Mouse (Mus musculus): ENCODE data around the gene Prkn.

Gene Prkn

DNA sequence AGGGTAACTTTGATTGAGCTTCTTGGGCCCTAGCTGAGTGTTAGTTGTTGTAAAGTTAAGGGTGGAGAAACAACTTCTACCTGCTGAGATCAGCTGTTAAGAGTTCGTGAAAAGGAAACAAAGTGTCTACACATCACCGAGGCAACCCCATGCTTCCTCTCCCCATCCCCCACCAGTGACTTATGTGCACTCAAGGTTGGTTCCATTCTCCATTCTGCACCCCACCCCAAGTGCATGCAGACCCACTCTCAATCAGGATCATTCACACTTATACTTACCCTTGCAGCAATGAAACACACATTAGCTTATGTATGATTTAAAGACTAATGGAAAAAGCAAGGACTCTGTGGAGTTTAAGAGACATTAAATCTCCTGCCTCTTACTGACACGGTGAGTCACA is 691.9 kb downstream of the Prkn start:
- DNase-seq (ENCODE audit: inconsistent ontology term), result no peak

DNA sequence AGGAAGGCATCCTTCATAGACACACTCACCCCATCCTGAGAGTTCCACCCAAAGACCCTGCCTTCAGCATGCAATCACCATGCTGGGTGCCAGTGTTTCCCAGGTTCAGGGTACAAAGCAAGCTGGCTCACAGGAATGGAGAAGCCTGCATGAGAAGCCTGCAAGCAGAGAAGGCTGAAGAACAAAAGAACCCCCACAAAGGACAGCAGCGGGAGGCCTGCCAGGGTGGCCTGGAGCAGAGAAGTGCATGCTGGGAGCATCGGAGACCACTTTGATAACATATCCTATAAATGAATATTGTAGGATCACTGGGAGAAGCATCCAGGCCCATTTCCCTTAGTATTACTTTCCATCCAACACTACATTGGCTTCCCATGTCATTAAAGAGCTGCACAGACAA is 692.6 kb downstream of the Prkn start:
- DNase-seq (ENCODE audit: inconsistent ontology term), result no peak

DNA sequence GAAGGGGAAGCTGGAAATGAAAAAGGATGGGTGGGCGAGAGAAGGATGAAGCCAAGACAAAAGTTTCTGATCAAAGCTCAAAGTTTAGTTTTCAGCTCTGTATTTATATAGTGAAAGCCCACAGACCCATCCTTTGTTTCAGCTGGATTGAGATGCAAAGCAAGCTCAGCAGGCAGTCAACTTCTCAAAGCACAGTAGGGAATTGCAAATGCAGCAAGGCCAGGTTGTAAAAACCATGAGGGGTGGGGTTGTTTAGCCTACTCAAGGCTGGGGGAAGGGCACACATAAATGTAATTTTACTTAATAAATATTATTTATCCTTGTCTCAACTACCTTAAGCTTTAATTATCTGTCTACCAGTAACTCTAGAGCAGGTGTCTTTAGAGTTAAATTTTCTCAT is 693.7 kb downstream of the Prkn start:
- no peak for DNase-seq (ENCODE audit: inconsistent ontology term)

DNA sequence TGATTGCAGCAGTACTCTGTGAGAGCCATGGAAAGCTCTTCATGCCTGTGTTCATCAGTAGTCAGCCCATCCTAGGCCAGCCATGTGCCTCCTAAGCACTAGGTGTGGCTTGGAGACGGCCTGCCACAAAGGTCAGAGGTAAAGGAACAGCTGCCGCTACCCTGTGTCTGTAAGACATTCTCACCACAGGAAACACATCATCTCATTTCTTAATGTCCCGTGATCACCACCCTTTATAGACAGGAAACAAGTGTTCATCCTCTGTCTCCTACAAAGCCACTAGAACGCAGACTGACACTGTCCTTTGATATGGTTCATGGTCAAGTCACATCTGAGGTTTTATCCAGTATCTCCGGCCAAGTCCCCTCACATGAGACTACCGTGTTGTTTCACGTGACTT is 698.6 kb downstream of the Prkn start:
- DNase-seq (ENCODE audit: inconsistent ontology term), result no peak

DNA sequence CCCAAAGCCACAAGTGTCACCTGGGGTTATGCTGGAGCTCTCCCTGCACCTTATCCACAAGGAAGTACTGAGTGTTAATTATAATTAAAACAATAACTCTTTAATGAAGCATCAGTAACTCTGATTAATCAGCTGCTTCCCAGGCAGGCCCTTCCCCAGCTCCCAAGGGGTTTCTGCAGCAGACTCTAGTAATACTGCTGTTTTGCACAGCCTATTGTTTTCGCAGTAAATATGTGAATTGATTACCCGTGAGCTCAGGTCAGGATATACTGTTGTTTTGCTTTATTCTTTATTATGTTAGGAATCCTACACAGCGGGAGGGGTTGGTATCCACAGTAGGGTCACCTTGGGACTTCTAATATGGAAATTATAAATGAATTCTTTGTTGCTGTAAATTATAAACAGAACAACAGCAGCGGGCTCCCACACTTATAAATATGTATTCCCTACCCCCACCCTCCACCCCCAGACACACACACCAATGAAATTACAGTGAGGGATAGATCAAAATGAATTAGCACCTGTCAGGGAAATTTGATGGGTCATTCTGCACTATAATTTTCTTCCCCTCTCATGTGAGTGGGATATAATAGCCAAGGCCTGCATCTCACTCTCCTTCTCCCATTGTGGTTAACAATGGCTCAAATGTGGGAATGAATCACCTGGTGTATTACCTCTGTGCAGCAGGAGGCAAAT is 701.9 kb downstream of the Prkn start:
- DNase-seq (ENCODE audit: inconsistent ontology term), result no peak

DNA sequence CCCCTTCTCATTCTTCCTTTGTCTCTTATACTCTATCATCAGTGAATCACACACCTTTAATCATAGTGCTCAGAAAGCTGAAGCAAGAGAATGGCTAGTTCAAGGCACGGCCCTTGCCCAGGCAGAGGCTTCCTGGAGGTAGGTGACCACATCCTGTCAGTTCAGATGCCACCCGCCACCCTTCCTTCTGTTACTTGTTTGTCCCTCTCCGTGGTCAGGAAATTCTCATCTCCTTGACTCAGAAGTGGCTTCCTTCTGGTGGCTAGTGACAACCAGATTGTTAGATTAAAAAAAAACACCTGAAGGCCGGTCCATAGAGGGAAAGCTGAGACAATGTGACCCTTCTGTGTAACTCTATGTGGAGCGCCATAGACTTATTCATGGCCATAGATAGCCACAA is 710.4 kb downstream of the Prkn start:
- DNase-seq (ENCODE audit: inconsistent ontology term), result no peak

DNA sequence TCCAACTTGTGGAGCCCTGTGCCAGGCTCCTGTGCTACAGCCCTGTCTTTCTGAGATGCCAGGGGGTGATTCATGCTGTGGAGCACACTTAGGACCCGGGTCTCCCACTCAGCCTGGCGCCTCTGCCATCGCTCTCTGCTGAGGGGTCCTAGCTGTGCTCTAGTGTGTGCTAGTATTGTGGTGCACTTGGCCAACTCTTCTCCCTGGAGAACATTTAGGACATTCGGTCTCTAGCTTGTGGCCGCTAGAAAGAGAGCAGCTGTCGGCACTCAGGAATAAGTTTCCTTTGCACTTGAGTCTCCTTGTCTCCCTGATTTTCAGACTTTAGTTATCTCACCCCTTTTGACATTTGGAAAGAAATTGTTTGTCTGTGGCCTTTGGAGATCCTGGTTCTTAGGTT is 725.5 kb downstream of the Prkn start:
- no peak for DNase-seq (ENCODE audit: inconsistent ontology term)

DNA sequence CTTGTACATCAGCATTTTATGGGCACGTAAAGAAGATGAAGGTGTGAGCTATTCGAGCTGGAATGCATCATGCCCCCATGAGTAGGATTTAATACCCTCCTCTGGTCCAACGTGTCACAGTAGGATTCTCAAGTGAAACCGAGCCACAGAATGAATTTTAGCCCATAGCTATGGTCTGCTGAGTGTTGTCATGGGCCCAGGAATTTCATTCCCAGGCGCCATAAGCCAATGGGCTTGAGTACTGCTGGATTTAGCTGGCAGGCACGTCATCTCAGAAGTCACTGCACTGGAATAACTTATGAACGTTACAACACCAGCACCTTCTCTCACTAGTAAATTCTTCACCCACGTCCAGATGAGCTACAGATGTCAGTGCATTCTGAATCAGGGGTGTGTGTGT is 730.2 kb downstream of the Prkn start:
- no peak for DNase-seq (ENCODE audit: inconsistent ontology term)

DNA sequence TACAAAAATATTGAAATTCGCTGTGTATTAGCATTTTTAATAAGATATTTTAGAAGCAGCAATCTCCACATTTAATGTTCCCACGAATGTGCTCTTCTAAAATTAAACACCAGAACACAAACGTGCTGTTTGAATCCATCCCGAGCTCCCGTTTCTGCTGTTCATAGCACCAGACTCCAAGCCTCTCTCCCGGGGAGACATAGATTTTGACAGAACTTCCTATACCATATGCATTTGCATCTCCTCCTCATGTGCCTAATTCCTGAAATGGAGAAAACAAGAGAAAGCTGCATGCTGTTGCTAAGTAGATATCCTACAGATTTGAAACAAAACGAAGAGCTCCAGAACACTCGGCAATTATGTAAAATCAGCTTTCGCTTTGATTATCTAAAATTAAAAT is 733.5 kb downstream of the Prkn start:
- no peak for DNase-seq (ENCODE audit: inconsistent ontology term)

DNA sequence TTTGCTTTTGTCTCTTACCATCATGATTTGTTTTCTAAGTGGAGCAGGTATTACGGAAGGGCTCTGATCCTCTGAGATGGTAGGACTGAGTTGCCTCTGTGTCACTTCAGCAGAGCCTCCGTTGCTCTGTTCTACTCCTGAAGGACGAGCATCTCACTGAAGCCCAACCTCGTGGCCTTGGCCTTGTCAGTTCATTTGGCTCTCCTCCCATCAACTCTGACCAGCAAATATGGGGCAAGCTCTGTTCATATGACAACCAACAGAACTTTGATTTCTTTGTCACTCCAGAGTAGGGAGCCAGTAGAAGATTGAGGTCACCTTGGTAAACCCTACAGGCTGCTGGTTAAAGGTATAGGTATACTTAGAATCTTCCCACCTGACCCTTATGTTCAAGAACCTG is 745.3 kb downstream of the Prkn start:
- DNase-seq (ENCODE audit: inconsistent ontology term), result no peak

DNA sequence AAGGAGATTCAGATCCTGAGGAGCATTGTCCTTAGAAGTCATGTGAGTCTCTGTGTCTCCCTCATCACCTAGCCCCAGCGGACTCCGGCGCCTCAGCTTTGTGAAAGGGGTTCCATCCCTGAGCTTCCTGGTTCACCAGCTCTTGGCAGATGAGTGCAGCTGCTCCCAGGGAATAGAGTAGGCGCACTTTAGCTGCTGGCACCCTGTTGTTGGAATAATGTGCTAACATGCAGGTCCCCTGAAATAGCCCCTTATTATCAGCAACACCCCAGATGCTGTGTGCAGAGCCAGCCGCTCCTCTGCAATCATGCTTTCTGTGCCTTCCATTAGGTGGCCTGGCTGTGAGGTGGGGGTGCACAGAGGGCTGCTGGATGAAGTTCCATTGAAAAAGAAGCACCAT is 767.7 kb downstream of the Prkn start:
- no peak for DNase-seq (ENCODE audit: inconsistent ontology term)

DNA sequence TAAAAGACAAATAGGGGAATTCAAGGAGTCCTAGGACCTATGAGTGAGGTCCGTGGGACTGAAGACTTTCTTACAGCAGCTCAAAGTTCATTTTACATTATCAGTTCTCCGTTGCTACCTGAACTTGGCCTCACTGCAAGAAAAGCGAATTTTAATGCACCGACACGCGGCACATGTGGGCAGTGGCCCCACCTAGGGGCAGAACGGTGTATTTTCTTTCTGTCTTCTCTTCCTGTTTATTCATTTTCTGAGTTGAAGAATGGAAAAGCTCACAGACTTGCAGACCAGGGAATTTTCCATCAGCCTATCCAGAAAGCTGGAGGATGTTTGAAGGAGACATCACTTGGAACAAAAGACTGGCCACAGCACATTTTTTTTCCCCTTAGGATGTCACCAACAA is 771.3 kb downstream of the Prkn start:
- peak; percentile 56 for DNase-seq (ENCODE audit: inconsistent ontology term)

DNA sequence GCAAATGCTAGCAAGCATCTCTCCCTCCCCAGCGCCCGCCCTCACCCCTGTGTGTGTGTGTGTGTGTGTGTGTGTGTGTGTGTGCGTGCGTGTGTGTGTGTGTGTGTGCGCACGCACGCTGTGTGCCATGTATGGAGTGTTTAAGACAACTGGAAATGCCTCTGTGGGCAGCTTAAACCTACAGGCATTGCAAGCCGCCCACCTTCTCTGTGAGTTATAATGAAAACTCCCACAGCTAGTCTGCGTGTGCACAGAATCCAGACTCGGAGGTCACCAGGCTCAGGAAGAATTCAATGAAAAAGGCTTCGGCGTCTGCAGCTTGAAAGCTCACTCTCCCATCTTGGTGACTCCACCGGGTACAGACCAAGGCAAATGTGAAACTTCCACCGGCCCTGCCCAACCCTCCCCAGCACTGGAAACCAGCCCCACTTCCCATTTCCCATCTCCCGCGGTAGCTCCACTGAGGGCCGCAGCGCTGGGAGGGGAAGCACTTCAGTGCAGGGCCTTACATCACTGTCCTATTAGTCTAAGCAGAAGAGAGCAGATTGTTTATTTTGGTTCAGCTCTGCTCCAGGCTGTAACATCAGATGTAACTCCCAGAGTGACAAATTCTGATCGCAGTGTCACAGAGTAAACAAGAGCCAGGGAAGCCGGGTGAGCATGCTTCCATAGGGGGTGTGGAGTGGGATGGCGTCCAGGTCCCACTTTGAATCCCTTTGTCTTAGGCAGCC is 772.8 kb downstream of the Prkn start:
- DNase-seq (ENCODE audit: inconsistent ontology term), result no peak

DNA sequence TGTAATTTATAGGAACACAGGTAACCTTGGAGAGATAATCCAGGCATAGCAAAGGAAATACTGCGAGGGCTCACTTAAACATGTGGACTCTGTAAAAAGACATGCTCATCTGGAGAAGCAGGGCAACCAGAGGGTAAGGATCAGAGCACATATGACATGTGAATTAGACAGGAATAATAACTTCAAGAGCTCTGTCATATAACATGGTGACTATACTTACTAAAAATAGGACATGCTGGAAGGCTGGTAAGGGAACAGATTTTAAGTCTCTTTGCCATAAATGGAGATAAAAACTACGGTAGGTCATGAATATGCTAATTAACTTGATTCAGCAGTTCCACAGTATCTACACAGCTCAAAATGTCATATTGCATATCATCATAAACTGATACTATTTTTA is 777.4 kb downstream of the Prkn start:
- no peak for DNase-seq (ENCODE audit: inconsistent ontology term)

DNA sequence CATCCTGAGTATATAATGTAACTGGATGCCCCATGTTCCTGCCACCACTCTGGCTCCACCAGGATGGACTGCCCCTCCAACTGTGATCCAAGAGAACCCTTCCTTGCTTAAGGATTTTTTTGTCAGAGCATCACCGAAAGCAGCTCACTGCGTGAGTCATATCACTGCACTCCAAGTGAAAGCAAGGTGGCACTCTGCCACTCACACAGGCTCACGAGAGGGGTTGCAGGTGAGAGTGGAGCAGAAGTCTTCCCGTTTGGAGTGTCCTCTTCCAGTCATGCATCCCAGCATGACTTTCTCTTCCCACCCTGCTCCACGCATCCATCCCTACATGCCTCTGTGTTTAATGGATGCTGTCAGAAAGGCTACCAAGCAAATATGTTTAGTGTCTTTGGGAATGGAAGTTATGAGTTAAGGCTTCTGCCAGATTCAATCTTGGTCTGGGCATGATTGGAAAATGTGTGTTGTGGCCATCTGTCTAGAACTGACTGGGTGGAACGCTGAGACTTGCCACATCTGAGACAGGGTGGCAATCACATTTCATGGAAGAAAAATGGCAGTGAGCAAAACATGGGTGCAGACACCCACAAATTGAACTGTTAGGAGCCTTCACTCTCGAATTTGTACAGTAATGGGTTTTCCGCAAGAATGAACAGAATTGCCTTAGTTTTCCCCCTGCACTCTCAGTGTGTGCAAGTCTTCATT is 778.9 kb downstream of the Prkn start:
- DNase-seq (ENCODE audit: inconsistent ontology term), result no peak

DNA sequence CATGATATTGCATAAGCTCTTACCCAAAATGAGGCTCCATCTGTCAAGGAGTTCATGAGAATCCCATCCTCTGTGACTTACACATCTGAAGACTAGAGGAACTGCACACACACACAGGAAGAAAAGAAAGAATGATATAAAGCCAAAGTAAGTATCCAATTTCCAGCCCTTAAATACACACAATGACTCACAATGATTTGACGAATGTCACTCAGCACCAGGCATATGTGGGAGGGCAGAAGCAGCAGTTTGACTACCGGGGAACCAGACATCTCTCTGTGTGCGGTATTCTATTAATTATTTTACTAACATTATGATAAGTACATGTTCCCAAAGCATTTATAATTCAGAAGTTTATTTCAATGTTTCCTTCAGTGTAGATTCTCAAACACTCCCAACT is 780.6 kb downstream of the Prkn start:
- no peak for DNase-seq (ENCODE audit: inconsistent ontology term)

DNA sequence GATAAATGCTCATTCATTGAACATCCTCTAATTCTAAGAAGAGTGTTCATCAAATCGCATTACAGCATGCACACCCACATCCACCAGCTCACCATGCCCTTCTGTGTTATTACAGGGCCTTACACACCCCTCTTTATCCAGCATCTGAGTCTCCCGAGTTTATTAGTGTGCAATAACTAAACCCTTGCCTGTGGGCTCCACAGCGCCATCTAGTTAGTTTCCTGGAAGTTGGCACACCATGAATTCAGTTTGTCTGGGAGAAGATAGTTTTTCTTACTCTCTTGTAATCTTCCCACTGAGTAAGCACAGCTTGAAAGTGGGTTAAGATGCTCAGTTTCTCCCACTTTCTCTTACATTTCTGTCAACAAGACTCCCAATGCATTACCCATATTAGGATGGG is 781.3 kb downstream of the Prkn start:
- no peak for DNase-seq (ENCODE audit: inconsistent ontology term)

DNA sequence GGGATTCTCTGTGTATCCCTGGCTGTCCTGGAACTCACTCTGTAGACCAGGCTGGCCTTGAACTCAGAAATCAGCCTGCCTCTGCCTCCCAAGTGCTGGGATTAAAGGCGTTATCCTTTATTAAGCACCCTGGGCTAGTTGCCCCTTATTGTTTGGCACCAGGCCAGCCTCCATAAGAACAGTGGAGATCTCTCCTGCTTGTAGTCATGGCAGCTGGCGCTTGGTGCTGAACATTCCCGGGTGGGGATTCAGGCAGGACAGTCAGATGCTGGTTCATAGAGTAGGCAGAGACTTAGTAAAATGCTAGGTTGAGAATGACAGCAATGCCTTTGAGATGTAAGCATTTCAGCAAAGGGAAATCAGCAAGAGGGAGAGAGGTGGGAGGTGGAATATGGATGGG is 786.1 kb downstream of the Prkn start:
- DNase-seq (ENCODE audit: inconsistent ontology term), result no peak

DNA sequence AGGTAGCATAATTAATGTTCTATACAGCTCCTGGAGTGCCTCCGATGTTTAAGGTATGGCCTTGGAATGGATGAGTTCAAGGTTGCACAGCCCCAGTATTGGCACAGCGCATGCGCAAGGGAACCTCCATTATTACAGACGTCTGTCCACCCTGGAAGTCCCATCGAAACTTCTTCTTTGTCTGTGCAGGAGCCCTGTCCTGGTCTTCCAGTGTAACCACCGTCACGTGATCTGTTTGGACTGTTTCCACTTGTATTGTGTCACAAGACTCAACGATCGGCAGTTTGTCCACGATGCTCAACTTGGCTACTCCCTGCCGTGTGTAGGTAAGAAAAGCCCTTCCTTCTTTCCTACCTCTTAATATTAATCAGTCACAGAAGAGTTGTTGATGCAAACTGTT is 794.9 kb downstream of the Prkn start:
- DNase-seq (ENCODE audit: inconsistent ontology term), result no peak

DNA sequence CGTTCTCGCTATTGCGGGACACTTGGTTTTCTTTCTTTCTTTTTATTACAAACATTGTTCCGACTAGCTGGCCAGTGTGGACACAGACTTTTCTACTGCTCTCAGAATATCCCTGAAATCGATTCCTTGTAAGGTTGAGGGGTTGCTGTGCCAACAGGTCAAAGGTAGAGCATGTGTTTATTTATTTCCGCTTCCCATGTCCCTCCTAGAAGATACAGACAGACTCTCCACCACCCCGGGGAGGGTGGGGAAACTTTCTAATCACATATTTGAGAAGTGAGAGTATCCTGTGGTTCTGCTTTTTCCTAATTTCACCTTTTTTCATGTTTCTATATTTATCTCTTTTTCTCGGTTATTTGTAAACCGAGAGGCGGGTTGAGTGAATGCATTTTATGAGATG is 797.5 kb downstream of the Prkn start:
- no peak for DNase-seq (ENCODE audit: inconsistent ontology term)

DNA sequence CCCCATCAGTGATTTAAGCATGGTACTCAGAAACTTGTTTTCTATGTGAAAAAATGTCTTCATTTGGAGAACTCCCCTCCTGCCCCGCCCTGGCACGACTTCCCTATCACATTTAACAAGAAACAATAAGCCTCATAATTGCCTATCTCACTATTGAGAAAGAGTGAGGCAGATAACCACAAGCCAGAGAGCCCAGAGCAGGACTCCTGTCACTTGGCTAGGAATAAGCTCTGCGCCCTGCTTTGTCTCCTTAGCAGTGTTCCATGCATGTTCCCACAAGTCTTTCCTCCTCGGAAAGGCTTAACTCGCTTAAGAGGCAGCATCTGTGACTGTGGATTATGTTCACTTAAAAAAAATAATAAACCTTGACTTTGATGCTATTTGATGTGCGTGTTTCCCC is 798.3 kb downstream of the Prkn start:
- no peak for DNase-seq (ENCODE audit: inconsistent ontology term)

DNA sequence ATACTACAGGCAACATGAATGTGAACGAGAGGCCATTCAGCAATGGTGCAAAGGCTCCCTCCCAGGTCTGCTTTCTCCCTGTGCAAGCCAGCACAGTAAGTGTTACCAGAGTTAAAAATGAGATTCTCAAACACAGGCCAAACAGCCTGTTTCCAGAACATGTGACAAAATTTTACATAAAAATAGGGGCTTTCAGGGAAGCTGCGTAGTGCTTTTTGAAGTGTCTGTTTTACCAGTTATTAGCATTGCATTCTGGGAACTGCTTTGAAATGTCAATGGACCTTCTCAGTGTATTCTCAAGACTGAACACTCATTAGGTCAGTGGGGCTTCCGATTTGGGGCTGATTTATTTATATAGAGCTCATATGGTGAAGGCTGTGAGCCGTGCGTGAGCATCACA is 799.6 kb downstream of the Prkn start:
- no peak for DNase-seq (ENCODE audit: inconsistent ontology term)

DNA sequence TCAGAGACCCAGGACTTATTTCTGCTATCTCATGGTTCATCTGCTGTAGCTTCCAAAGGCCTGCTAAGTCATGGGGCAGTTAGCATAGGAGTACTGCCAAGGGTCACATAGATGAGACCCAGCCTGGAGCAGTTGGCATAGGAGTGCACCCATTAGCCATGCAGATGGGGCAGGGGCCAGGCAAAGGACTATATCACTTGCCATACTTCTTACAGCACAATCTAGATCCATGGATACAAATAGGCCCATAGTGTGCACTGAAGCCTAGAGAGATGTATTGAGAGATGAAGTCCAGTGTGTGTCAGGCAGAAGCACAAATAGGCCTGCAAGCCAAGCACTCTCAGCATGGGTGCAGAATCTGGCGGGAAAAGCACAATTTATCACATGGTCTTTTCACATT is 802.1 kb downstream of the Prkn start:
- peak; percentile 1 for DNase-seq (ENCODE audit: inconsistent ontology term)

All from Muller cell, postnatal 12 days (primary cell).